Mouse (Mus musculus): Measurements from ENCODE around the gene Cdc42.
A peak's percentile ranks its signal among the peaks of the same experiment; 100 is the strongest.

The Cdc42 gene

GRCm38 (mm10) chr4:137375314-137376278 lies 18.1 kb upstream of the Cdc42 start:
- Histone ChIP-seq H3K36me3 (ENCODE audit: insufficient read depth, low read length) (0 out of 2 replicates have a peak, but pooled peaks cover under 1% of the 10 kb centered on the region), H3K4me3 (replicated peaks; ENCODE audit: low read length) (no peak overlapping the region), H3K9me3 (ENCODE audit: low read length) (no peaks in the 10 kb centered on the region), H3K27me3 (ENCODE audit: insufficient read depth, low read length) (0 out of 2 replicates have a peak, but pooled peaks cover 1% of the 10 kb centered on the region), H3K4me1 (replicated peaks; ENCODE audit: low read depth, low read length) (peaks cover 38% of the 10 kb centered on the region)
- TF ChIP-seq POU5F1 (IDR thresholded peaks at IDR 0.05; ENCODE audit: borderline replicate concordance, low read length) = no peak
- TF ChIP-seq CTCF (conservative IDR thresholded peaks at IDR 0.05; ENCODE audit: low read length) = no peak
- TF ChIP-seq NANOG (IDR thresholded peaks at IDR 0.05; ENCODE audit: borderline replicate concordance, low read length) = no peak

- Histone ChIP-seq H3K4me3 (replicated peaks; ENCODE audit: low read length) (no peak overlapping the region), H3K27me3 (ENCODE audit: insufficient read depth, low read length) (peaks cover 16% of the 10 kb centered on the region), H3K36me3 (ENCODE audit: insufficient read depth, low read length) (no peaks in the 10 kb centered on the region), H3K9me3 (ENCODE audit: low read length) (no peaks in the 10 kb centered on the region), H3K4me1 (replicated peaks; ENCODE audit: low read depth, low read length) (peaks cover 36% of the 10 kb centered on the region)
- TF ChIP-seq POU5F1 (IDR thresholded peaks at IDR 0.05; ENCODE audit: borderline replicate concordance, low read length) = no peak
- no peak for TF ChIP-seq NANOG (IDR thresholded peaks at IDR 0.05; ENCODE audit: borderline replicate concordance, low read length)
- TF ChIP-seq CTCF (conservative IDR thresholded peaks at IDR 0.05; ENCODE audit: low read length) = no peak
Measured at GRCm38 (mm10) chr4:137373711-137374110, 16.2 kb upstream of the Cdc42 start.

- H3K9me3 ChIP-seq (ENCODE audit: low read length) = no peaks in the 10 kb centered on the region
- peaks cover 50% of the 10 kb centered on the region for H3K4me1 ChIP-seq (replicated peaks; ENCODE audit: low read depth, low read length)
- H3K27me3 ChIP-seq (ENCODE audit: insufficient read depth, low read length) = peaks cover 16% of the 10 kb centered on the region
- no peak overlapping the region for H3K4me3 ChIP-seq (replicated peaks; ENCODE audit: low read length)
- TF ChIP-seq NANOG (IDR thresholded peaks at IDR 0.05; ENCODE audit: borderline replicate concordance, low read length) = no peak
- no peak for TF ChIP-seq CTCF (conservative IDR thresholded peaks at IDR 0.05; ENCODE audit: low read length)
- no peak for TF ChIP-seq POU5F1 (IDR thresholded peaks at IDR 0.05; ENCODE audit: borderline replicate concordance, low read length)
- H3K36me3 ChIP-seq (ENCODE audit: insufficient read depth, low read length) = no peaks in the 10 kb centered on the region
Measured at GRCm38 (mm10) chr4:137371596-137372523, 14.3 kb upstream of the Cdc42 start.

- H3K36me3 ChIP-seq (ENCODE audit: insufficient read depth, low read length) = no peaks in the 10 kb centered on the region
- H3K4me1 ChIP-seq (replicated peaks; ENCODE audit: low read depth, low read length) = peaks cover 43% of the 10 kb centered on the region
- peaks cover 16% of the 10 kb centered on the region for H3K27me3 ChIP-seq (ENCODE audit: insufficient read depth, low read length)
- H3K9me3 ChIP-seq (ENCODE audit: low read length) = no peaks in the 10 kb centered on the region
- TF ChIP-seq CTCF (conservative IDR thresholded peaks at IDR 0.05; ENCODE audit: low read length) = no peak
- TF ChIP-seq POU5F1 (IDR thresholded peaks at IDR 0.05; ENCODE audit: borderline replicate concordance, low read length) = no peak
- TF ChIP-seq NANOG (IDR thresholded peaks at IDR 0.05; ENCODE audit: borderline replicate concordance, low read length) = no peak
- H3K4me3 ChIP-seq (replicated peaks; ENCODE audit: low read length) = peak overlapping the region; percentile 61
Measured at GRCm38 (mm10) chr4:137369954-137370750, 12.6 kb upstream of the Cdc42 start.

GRCm38 (mm10) chr4:137368198-137368597 lies 10.7 kb upstream of the Cdc42 start:
- H3K36me3 ChIP-seq (ENCODE audit: insufficient read depth, low read length) = no peaks in the 10 kb centered on the region
- H3K9me3 ChIP-seq (ENCODE audit: low read length) = no peaks in the 10 kb centered on the region
- peaks cover 41% of the 10 kb centered on the region for H3K4me1 ChIP-seq (replicated peaks; ENCODE audit: low read depth, low read length)
- H3K27me3 ChIP-seq (ENCODE audit: insufficient read depth, low read length) = peaks cover 18% of the 10 kb centered on the region
- no peak for TF ChIP-seq CTCF (conservative IDR thresholded peaks at IDR 0.05; ENCODE audit: low read length)
- no peak for TF ChIP-seq NANOG (IDR thresholded peaks at IDR 0.05; ENCODE audit: borderline replicate concordance, low read length)
- TF ChIP-seq POU5F1 (IDR thresholded peaks at IDR 0.05; ENCODE audit: borderline replicate concordance, low read length) = no peak
- H3K4me3 ChIP-seq (replicated peaks; ENCODE audit: low read length) = no peak overlapping the region

GRCm38 (mm10) chr4:137367275-137368088 lies 10.0 kb upstream of the Cdc42 start:
- H3K9me3 ChIP-seq (ENCODE audit: low read length) = no peaks in the 10 kb centered on the region
- H3K4me3 ChIP-seq (replicated peaks; ENCODE audit: low read length) = no peak overlapping the region
- peaks cover 18% of the 10 kb centered on the region for H3K27me3 ChIP-seq (ENCODE audit: insufficient read depth, low read length)
- H3K4me1 ChIP-seq (replicated peaks; ENCODE audit: low read depth, low read length) = peaks cover 39% of the 10 kb centered on the region
- H3K36me3 ChIP-seq (ENCODE audit: insufficient read depth, low read length) = no peaks in the 10 kb centered on the region
- TF ChIP-seq CTCF (conservative IDR thresholded peaks at IDR 0.05; ENCODE audit: low read length) (no peak), POU5F1 (IDR thresholded peaks at IDR 0.05; ENCODE audit: borderline replicate concordance, low read length) (no peak), NANOG (IDR thresholded peaks at IDR 0.05; ENCODE audit: borderline replicate concordance, low read length) (no peak)

- peaks cover 34% of the 10 kb centered on the region for H3K4me1 ChIP-seq (replicated peaks; ENCODE audit: low read depth, low read length)
Measured at GRCm38 (mm10) chr4:137366097-137366496, 8.6 kb upstream of the Cdc42 start.

More at GRCm38 (mm10) chr4:137366097-137366496, 8.6 kb upstream of the Cdc42 start:
- no peaks in the 10 kb centered on the region for H3K9me3 ChIP-seq (ENCODE audit: low read length)
- peaks cover 22% of the 10 kb centered on the region for H3K27me3 ChIP-seq (ENCODE audit: insufficient read depth, low read length)
- no peak overlapping the region for H3K4me3 ChIP-seq (replicated peaks; ENCODE audit: low read length)
- TF ChIP-seq CTCF (conservative IDR thresholded peaks at IDR 0.05; ENCODE audit: low read length) (no peak), POU5F1 (IDR thresholded peaks at IDR 0.05; ENCODE audit: borderline replicate concordance, low read length) (no peak), NANOG (IDR thresholded peaks at IDR 0.05; ENCODE audit: borderline replicate concordance, low read length) (no peak)
- H3K36me3 ChIP-seq (ENCODE audit: insufficient read depth, low read length) = no peaks in the 10 kb centered on the region
